Mouse (Mus musculus) C2C12 (cell line): ENCODE results near the gene Impdh1. TPM values are rescaled to one million over a fixed set of nuclear protein-coding genes. Genes with fewer than 3 reads are reported as not detected.
A peak's percentile ranks its signal among the peaks of the same experiment; 100 is the strongest.

Experiments used
- H3K27me3 ChIP-seq: one replicate; pipeline ENCODE4 v1.6.1; 2011; ENCODE audit not compliant: control insufficient read depth, insufficient read depth, insufficient read length
- H3K36me3 ChIP-seq: one replicate; pipeline ENCODE4 v1.6.1; 2011; ENCODE audit not compliant: control insufficient read depth, insufficient read depth
- H3K4me3 ChIP-seq: one replicate; pipeline ENCODE4 v1.5.1; 2011; ENCODE audit warnings: mild to moderate bottlenecking, control low read depth; ENCODE audit not compliant: poor library complexity, insufficient read depth, severe bottlenecking
- H3K79me2 ChIP-seq: one replicate; pipeline ENCODE4 v1.6.1; 2011; ENCODE audit not compliant: control insufficient read depth, insufficient read depth
- H3K79me3 ChIP-seq: one replicate; pipeline ENCODE4 v1.6.1; 2011; ENCODE audit warnings: low read depth, control low read depth
- H3ac ChIP-seq: one replicate; pipeline ENCODE3; 2011; ENCODE audit warnings: low read depth; ENCODE audit not compliant: control insufficient read depth, insufficient read length
- CEBPB ChIP-seq: IDR thresholded peaks from one replicate; pipeline ENCODE4 v1.6.1; 2011; ENCODE audit warnings: low read depth, mild to moderate bottlenecking, control low read depth, moderate library complexity
- CTCF ChIP-seq: IDR thresholded peaks from one replicate; pipeline ENCODE4 v1.5.1; 2011; ENCODE audit not compliant: control insufficient read depth, insufficient read depth, insufficient read length
- FOSL1 ChIP-seq: IDR thresholded peaks from one replicate; pipeline ENCODE4 v1.8.0; 2011; ENCODE audit warnings: mild to moderate bottlenecking, low read length; ENCODE audit not compliant: poor library complexity, insufficient read depth, severe bottlenecking
- MAX ChIP-seq: IDR thresholded peaks from one replicate; pipeline ENCODE4 v1.6.1; 2011; ENCODE audit warnings: mild to moderate bottlenecking, control low read depth
- MYOD1 ChIP-seq: IDR thresholded peaks from one replicate; pipeline ENCODE4 v1.6.1; 2011; ENCODE audit warnings: low read depth; ENCODE audit not compliant: control insufficient read depth, insufficient read length
- MYOG ChIP-seq: IDR thresholded peaks from one replicate; pipeline ENCODE4 v1.6.1; 2011; ENCODE audit not compliant: control insufficient read depth, insufficient read length; ENCODE audit errors: extremely low read depth
- USF1 ChIP-seq: IDR thresholded peaks from one replicate; pipeline ENCODE4 v1.6.1; 2011; ENCODE audit warnings: low read depth, mild to moderate bottlenecking, control low read depth, moderate library complexity
- polyA plus RNA-seq: library from polyadenylated mRNA; unstranded; fragments of >200 nt; fragmentation: generic; extraction: Trizol; gene quantifications from one replicate; pipeline ENCODE4 v1.2.1, GENCODE M21; 2012; ENCODE audit warnings: missing spikeins

Impdh1 gene
- polyA plus RNA-seq, 1 experiment, result 65.9 TPM

- peaks cover 22% of the 10 kb centered on the region for H3K79me2 ChIP-seq
- H3K27me3 ChIP-seq, result no peaks in the 10 kb centered on the region
- TF ChIP-seq FOSL1 (no peak), CEBPB (no peak), MAX (no peak), MYOD1 (peak; percentile 84), MYOG (no peak), USF1 (no peak)
- H3K36me3 ChIP-seq, result peaks cover 72% of the 10 kb centered on the region
- H3ac ChIP-seq, result peak overlapping the region; percentile 13
- H3K79me3 ChIP-seq, result peaks cover 3% of the 10 kb centered on the region
- no peak overlapping the region for H3K4me3 ChIP-seq
These were observed 11.1 kb downstream of the Impdh1 start for GRCm38 (mm10) chr6:29204932-29205614.

DNA sequence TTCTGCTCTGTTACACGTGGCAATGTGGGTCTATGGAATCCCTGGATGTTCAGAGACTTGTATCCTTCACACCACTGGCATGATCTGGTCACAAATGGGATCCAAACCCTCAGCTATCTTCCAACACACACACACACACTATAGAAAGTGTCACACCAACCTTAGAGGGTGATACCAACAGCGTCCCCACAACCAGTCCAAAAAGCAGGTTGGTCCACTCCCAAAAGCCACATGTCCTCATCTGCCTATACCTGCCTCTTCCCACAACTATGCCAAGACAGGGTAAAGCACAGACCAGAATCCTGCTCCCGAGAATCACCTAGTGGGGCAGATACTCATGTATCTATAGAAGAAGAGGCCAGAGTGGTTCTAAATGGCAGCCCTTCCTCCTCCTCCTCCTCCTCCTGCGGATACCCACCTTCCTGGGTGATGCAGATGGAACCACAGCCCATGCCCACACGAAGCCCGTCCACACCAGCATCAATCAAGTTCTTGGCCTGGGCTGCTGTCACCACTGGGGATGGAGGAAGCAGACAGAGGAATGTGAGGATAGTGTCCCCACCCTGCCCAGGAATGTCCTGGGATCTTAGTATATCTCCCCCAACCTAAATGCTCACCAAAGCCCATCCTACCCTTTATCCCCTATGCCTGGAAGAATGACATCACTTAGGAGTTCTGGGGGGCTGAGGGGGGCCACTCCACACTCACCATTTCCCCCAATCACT lies 12.1 kb downstream of the Impdh1 start:
- Histone ChIP-seq H3K79me2 (peaks cover 12% of the 10 kb centered on the region), H3ac (no peak overlapping the region), H3K36me3 (peaks cover 66% of the 10 kb centered on the region), H3K27me3 (no peaks in the 10 kb centered on the region), H3K4me3 (no peak overlapping the region), H3K79me3 (no peaks in the 10 kb centered on the region)
- TF ChIP-seq USF1 (no peak), MYOG (no peak), CEBPB (no peak), MAX (no peak), MYOD1 (no peak), CTCF (no peak), FOSL1 (no peak)

- Histone ChIP-seq H3K36me3 (peaks cover 57% of the 10 kb centered on the region), H3ac (no peak overlapping the region), H3K79me3 (no peaks in the 10 kb centered on the region), H3K27me3 (no peaks in the 10 kb centered on the region), H3K4me3 (no peak overlapping the region), H3K79me2 (peaks cover 2% of the 10 kb centered on the region)
- TF ChIP-seq MAX (no peak), MYOG (no peak)
These were observed 13.1 kb downstream of the Impdh1 start for GRCm38 (mm10) chr6:29203096-29203495.

DNA sequence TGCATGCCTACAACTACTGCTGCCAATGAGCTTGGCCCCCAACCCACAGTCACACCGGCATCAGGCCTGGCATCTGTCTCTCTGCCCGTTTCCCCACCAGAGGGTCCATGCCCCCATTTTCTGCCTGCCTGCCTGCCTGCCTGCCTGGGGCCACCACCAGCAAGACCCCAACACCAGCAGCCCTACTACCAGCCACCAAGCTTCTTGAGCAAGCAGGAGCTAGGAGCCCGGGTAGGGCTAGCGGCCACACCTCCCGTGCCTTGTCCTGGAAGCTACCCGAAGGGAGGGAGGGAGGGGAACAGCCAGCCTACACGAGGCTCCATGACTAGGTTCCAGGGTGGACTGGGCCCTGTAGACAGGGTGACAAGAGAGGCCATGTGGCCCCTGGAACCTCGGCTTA lies 14.2 kb downstream of the Impdh1 start:
- H3K36me3 ChIP-seq, result peaks cover 46% of the 10 kb centered on the region
- H3K27me3 ChIP-seq, result no peaks in the 10 kb centered on the region
- no peaks in the 10 kb centered on the region for H3K79me3 ChIP-seq
- no peaks in the 10 kb centered on the region for H3K79me2 ChIP-seq
- no peak overlapping the region for H3K4me3 ChIP-seq
- no peak overlapping the region for H3ac ChIP-seq
- TF ChIP-seq FOSL1, result no peak
- no peak for TF ChIP-seq MAX
- no peak for TF ChIP-seq CTCF
- TF ChIP-seq USF1, result no peak
- no peak for TF ChIP-seq MYOD1
- no peak for TF ChIP-seq CEBPB
- TF ChIP-seq MYOG, result no peak

GRCm38 (mm10) chr6:29201341-29201740 lies 14.8 kb downstream of the Impdh1 start:
- H3ac ChIP-seq, result no peak overlapping the region
- no peak for TF ChIP-seq USF1
- no peak for TF ChIP-seq FOSL1
- TF ChIP-seq MYOG, result no peak
- no peak for TF ChIP-seq MYOD1
- no peak for TF ChIP-seq CTCF
- TF ChIP-seq CEBPB, result no peak
- no peak for TF ChIP-seq MAX
- H3K27me3 ChIP-seq, result no peaks in the 10 kb centered on the region
- no peak overlapping the region for H3K4me3 ChIP-seq
- peaks cover 41% of the 10 kb centered on the region for H3K36me3 ChIP-seq
- no peaks in the 10 kb centered on the region for H3K79me2 ChIP-seq
- no peaks in the 10 kb centered on the region for H3K79me3 ChIP-seq
